Mouse (Mus musculus): ENCODE measurements around the gene Nrf1.

DNA sequence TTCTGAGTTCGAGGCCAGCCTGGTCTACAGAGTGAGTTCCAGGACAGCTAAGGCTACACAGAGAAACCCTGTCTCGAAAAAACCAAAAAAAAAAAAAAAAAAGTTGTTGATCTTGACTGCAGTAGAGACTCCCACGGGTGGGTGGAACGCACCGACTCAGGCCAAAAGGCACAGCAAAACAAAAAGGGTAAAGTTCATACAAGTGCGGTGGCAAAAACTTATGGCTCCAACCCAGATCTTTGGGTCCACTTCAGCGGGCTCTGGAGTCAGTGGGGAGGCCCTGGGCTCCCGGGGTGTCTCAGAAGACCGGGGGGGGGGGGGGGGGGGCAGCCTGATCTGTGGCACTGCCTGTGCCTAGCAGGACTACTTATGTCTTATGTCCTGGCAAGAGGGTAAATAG lies 79.0 kb downstream of the Nrf1 start:
- TF ChIP-seq CTCF (IDR thresholded peaks at IDR 0.05; ENCODE audit: low read depth, low read length) (no peak), POLR2A (IDR thresholded peaks at IDR 0.05; ENCODE audit: extremely low read depth, insufficient read depth, low read length) (no peak)
